Mouse (Mus musculus): ENCODE measurements around the gene Adgrl2. TPM values are rescaled to one million over a fixed set of nuclear protein-coding genes. Genes with fewer than 3 reads are reported as not detected.

Adgrl2 gene
- 27.4 and 27.7 TPM in 2 replicates for polyA plus RNA-seq (2014; fragmentation: Nextera tagmentation; extraction: Ambion mirVana)

DNA sequence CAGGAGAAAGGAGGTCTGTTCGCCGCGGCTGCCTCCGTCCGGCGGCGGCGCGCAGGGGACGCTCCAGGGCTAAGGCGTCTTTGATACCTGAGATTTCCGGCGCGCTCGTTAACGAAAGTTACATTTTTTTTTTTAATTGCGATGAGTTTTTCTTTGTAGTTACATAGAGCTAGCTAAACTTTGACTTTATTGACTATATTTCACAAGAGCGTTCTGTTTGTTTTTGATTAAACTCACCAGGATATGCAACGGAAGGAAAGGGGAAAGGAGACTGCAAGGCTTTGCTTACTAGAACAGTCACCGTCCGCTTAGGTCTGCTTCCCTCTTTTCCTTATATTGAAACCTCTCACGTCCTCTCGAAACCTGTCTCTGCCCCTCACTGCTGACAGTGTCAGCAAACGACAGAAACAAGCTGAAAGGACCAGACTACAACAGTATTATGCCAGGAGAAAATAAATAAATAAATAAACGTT lies at the start of gene Adgrl2:
Adgrl2 (minus strand) TSS at position 25 of the 473 bp plus-strand sequence.
- H3K36me3 ChIP-seq (ENCODE audit: control insufficient read depth, insufficient read depth, low read length), result no peaks in the 10 kb centered on the region
- under 1% methylated on average over 25 of the region's 25 CpGs for WGBS
- peak within 1 kb of the TSS; percentile 95 for H3K4me2 ChIP-seq
- H3K9ac ChIP-seq (ENCODE audit: low read depth, low read length), result peak within 1 kb of the TSS; percentile 79
- peak within 1 kb of the TSS; percentile 80 for H3K4me3 ChIP-seq (ENCODE audit: low read depth, low read length)
- no peak; the same call in 1 of the 2 replicates for ATAC-seq (replicated peaks; ENCODE audit: low FRiP score)
- no peaks in the 10 kb centered on the region; the same call in 1 of the 2 replicates for H3K27me3 ChIP-seq (replicated peaks; ENCODE audit: control insufficient read depth, insufficient read depth, low read length)
- H3K4me1 ChIP-seq (replicated peaks; ENCODE audit: control insufficient read depth, insufficient read depth, low read length), result peaks cover 11% of the 10 kb centered on the region; the same call in 1 of the 2 replicates
- peak within 1 kb of the TSS; percentile 93 for H3K27ac ChIP-seq (ENCODE audit: low read depth, low read length)
- DNase-seq (ENCODE audit: low spot score), result no peak
- H3K9me3 ChIP-seq (ENCODE audit: control insufficient read depth, low read length), result no peaks in the 10 kb centered on the region

DNA sequence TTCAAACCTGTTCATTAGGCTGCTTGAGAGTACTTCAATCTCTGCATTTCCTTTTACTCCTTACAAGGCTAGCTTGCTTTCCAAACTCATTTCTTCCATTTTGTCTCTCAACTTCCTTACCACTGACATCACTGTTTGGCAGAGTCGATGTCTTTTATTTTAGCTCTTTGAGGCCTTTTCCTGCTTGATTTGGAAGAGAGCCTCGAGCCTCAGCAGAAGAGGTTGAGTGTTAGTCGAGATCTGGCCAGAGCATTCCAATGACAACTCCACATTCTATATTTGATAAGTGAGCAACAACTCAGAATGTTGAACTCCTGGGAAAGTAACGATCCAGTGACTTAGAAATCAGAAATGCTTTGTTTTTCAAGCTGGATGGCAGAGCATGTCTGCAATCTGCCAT lies 48.4 kb upstream of the Adgrl2 start:
- H3K9ac ChIP-seq (ENCODE audit: low read depth, low read length), result no peak overlapping the region
- H3K4me2 ChIP-seq, result no peak overlapping the region
- 58% methylated on average over 4 of the region's 4 CpGs for WGBS
- no peak for ATAC-seq (replicated peaks; ENCODE audit: low FRiP score)
- H3K36me3 ChIP-seq (ENCODE audit: control insufficient read depth, insufficient read depth, low read length), result no peaks in the 10 kb centered on the region
- H3K27me3 ChIP-seq (replicated peaks; ENCODE audit: control insufficient read depth, insufficient read depth, low read length), result no peaks in the 10 kb centered on the region
- H3K4me1 ChIP-seq (replicated peaks; ENCODE audit: control insufficient read depth, insufficient read depth, low read length), result no peaks in the 10 kb centered on the region
- H3K9me3 ChIP-seq (ENCODE audit: control insufficient read depth, low read length), result no peaks in the 10 kb centered on the region
- no peak overlapping the region for H3K27ac ChIP-seq (ENCODE audit: low read depth, low read length)
- DNase-seq (ENCODE audit: low spot score), result no peak
- H3K4me3 ChIP-seq (ENCODE audit: low read depth, low read length), result no peak overlapping the region

DNA sequence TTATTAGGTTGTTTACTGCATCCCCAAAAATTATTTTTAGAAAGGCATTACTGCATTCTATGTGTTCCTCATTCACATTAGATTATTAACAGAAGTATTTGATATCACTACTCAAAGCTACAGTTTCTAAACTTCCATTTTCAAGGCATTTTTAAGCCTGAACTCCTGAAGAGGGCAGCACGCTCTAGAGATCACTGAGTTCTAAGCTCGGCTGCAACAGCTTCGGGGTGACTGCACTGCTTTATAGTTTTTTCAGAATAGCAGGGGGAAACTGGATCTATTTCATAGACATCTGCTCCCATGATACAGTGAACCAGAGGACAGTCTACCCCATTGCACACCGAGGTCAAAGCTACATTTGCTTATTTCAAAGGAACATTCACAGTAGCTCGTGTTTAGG lies 29.6 kb upstream of the Adgrl2 start:
- Histone ChIP-seq H3K36me3 (ENCODE audit: control insufficient read depth, insufficient read depth, low read length) (no peaks in the 10 kb centered on the region), H3K4me2 (no peak overlapping the region), H3K4me3 (ENCODE audit: low read depth, low read length) (no peak overlapping the region), H3K9ac (ENCODE audit: low read depth, low read length) (no peak overlapping the region), H3K27ac (ENCODE audit: low read depth, low read length) (no peak overlapping the region), H3K27me3 (replicated peaks; ENCODE audit: control insufficient read depth, insufficient read depth, low read length) (no peaks in the 10 kb centered on the region), H3K4me1 (replicated peaks; ENCODE audit: control insufficient read depth, insufficient read depth, low read length) (no peaks in the 10 kb centered on the region), H3K9me3 (ENCODE audit: control insufficient read depth, low read length) (no peaks in the 10 kb centered on the region)
- ATAC-seq (replicated peaks; ENCODE audit: low FRiP score) (no peak), DNase-seq (ENCODE audit: low spot score) (no peak)
- 68% methylated on average over 5 of the region's 5 CpGs for WGBS

DNA sequence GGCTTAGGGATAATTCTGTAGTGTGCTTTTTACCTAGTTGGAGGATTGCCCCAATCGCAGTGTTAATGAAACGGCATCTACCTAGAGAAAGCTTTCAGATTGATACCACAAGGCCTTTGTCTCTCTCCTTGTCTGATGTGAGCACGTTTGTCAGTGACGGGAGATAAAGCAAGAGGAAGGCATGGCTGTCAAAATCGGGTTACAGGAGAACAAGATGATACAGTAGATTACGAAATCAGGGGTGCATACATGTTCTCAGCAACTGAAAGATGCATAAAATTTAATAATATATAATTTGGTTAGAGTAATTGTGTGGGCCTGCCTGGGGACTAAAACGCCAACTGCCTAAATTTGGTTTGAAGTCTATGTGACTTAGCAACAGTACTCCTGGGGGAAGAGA lies 19.0 kb upstream of the Adgrl2 start:
- Histone ChIP-seq H3K4me3 (ENCODE audit: low read depth, low read length) (no peak overlapping the region), H3K27me3 (replicated peaks; ENCODE audit: control insufficient read depth, insufficient read depth, low read length) (no peaks in the 10 kb centered on the region), H3K27ac (ENCODE audit: low read depth, low read length) (no peak overlapping the region), H3K9me3 (ENCODE audit: control insufficient read depth, low read length) (no peaks in the 10 kb centered on the region), H3K36me3 (ENCODE audit: control insufficient read depth, insufficient read depth, low read length) (no peaks in the 10 kb centered on the region), H3K4me1 (replicated peaks; ENCODE audit: control insufficient read depth, insufficient read depth, low read length) (no peaks in the 10 kb centered on the region), H3K9ac (ENCODE audit: low read depth, low read length) (no peak overlapping the region), H3K4me2 (no peak overlapping the region)
- no peak for DNase-seq (ENCODE audit: low spot score)
- WGBS, result 62% methylated on average over 7 of the region's 7 CpGs
- ATAC-seq (replicated peaks; ENCODE audit: low FRiP score), result no peak

DNA sequence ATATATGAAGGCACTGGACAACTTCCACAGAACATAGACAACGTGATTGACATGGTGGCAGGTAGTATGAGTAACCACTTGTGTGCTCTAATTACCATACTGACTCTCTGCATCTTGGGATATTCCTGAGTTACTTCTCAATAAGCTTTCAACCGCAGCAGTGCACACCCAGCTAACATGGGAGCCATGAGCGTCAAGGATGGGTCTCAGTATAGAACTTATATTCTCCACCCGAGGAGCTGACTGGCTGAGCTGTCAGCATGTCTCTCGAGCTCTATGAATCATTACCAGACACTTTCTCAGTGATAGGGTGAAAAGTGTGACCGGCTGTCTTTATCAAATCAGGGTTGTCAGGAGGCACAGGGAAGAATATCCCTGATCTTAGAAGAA lies 18.3 kb upstream of the Adgrl2 start:
- no peak for ATAC-seq (replicated peaks; ENCODE audit: low FRiP score)

DNA sequence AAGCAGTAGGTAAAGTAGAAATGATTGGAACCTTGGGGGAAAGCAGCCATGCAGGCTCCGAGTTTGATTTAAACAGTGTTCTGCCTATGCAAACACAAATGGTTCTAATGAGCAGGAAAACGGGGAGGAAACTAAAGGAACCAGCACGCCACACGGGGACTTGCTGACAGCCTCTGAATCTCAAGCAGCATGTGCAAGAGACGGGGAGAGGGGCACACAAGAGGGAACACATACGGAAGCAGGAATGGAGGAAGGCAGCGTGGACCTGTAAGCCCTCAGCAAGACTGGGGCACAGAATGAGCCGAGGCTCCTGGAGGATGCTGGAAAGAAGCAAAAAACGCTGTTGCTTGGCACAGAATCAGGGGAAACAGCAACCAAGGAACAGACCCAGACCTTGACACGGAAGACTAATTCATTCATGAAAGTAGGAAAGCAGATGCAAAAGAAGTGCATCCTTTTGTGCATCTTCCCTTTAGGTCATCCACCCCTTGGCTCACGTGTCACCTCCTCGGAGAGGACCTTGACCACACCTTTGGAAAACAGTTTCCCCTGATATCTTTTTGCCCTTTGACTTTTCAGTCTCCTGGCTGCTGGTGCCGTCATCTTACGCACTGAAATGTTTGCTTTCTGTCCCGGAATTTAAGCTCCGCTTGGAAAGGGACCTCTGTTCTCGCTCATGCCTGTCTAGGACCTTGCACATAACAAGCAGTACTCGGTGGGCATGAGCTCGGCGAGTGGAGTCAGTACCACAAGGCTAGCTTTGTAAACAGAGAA lies 17.7 kb upstream of the Adgrl2 start:
- DNase-seq (ENCODE audit: low spot score) (no peak), ATAC-seq (replicated peaks; ENCODE audit: low FRiP score) (no peak)
- 64% methylated on average over 20 of the region's 20 CpGs for WGBS
- Histone ChIP-seq H3K4me2 (no peak overlapping the region), H3K4me3 (ENCODE audit: low read depth, low read length) (no peak overlapping the region), H3K9ac (ENCODE audit: low read depth, low read length) (no peak overlapping the region), H3K27me3 (replicated peaks; ENCODE audit: control insufficient read depth, insufficient read depth, low read length) (no peaks in the 10 kb centered on the region), H3K9me3 (ENCODE audit: control insufficient read depth, low read length) (no peaks in the 10 kb centered on the region), H3K36me3 (ENCODE audit: control insufficient read depth, insufficient read depth, low read length) (no peaks in the 10 kb centered on the region), H3K27ac (ENCODE audit: low read depth, low read length) (no peak overlapping the region), H3K4me1 (replicated peaks; ENCODE audit: control insufficient read depth, insufficient read depth, low read length) (no peaks in the 10 kb centered on the region)

More for the DNA sequence above, 18.3 kb upstream of the Adgrl2 start:
- Histone ChIP-seq H3K4me2 (no peak overlapping the region), H3K36me3 (ENCODE audit: control insufficient read depth, insufficient read depth, low read length) (no peaks in the 10 kb centered on the region), H3K9ac (ENCODE audit: low read depth, low read length) (no peak overlapping the region), H3K9me3 (ENCODE audit: control insufficient read depth, low read length) (no peaks in the 10 kb centered on the region), H3K27me3 (replicated peaks; ENCODE audit: control insufficient read depth, insufficient read depth, low read length) (no peaks in the 10 kb centered on the region), H3K4me3 (ENCODE audit: low read depth, low read length) (no peak overlapping the region), H3K4me1 (replicated peaks; ENCODE audit: control insufficient read depth, insufficient read depth, low read length) (no peaks in the 10 kb centered on the region), H3K27ac (ENCODE audit: low read depth, low read length) (no peak overlapping the region)
- WGBS, result 50% methylated on average over 6 of the region's 6 CpGs
- no peak for DNase-seq (ENCODE audit: low spot score)

DNA sequence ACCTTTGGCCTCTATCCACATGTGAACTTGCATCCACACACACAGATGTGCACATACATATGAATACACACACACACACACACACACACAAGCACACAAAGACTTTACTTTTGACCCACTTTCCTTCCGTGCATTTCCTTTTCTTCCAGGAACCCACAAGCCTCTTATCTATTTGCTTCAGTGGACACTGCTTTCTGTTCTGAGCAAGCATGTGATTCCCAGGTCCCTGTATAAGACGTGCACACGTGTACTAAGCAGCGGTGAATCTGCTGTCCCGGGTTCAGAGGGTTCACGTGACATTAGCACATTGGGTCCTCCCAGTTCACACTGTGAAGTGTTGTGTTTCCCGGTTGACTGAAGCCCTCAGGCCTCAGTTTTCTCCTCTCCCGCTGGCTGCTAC lies 11.0 kb upstream of the Adgrl2 start:
- no peaks in the 10 kb centered on the region for H3K9me3 ChIP-seq (ENCODE audit: control insufficient read depth, low read length)
- no peak overlapping the region for H3K4me2 ChIP-seq
- no peak for DNase-seq (ENCODE audit: low spot score)
- no peak overlapping the region for H3K27ac ChIP-seq (ENCODE audit: low read depth, low read length)
- WGBS, result 27% methylated on average over 8 of the region's 8 CpGs
- no peaks in the 10 kb centered on the region for H3K36me3 ChIP-seq (ENCODE audit: control insufficient read depth, insufficient read depth, low read length)
- no peak overlapping the region for H3K9ac ChIP-seq (ENCODE audit: low read depth, low read length)
- H3K4me1 ChIP-seq (replicated peaks; ENCODE audit: control insufficient read depth, insufficient read depth, low read length), result no peaks in the 10 kb centered on the region
- no peak for ATAC-seq (replicated peaks; ENCODE audit: low FRiP score)
- H3K27me3 ChIP-seq (replicated peaks; ENCODE audit: control insufficient read depth, insufficient read depth, low read length), result no peaks in the 10 kb centered on the region
- H3K4me3 ChIP-seq (ENCODE audit: low read depth, low read length), result no peak overlapping the region

DNA sequence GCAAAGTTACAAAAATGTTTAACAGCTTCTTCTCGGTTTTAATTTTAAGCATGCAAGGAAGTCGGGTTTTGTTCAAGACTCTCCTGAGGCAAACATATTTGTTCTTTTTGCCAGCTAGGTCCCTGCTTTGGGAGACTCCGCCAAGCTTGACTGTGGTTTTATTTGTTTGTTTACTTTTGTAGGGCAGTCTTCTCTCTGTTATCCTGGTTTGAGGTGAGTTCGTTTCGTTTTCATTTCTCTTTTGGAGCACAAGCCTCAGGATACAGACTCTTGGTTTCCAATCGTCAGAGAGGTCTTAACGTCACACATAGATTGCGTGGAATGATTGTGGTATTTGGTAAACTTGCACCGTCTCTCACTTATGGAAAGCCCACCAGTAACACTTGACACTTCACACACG lies 8.3 kb upstream of the Adgrl2 start:
- Histone ChIP-seq H3K4me1 (replicated peaks; ENCODE audit: control insufficient read depth, insufficient read depth, low read length) (no peaks in the 10 kb centered on the region), H3K27ac (ENCODE audit: low read depth, low read length) (no peak overlapping the region), H3K27me3 (replicated peaks; ENCODE audit: control insufficient read depth, insufficient read depth, low read length) (no peaks in the 10 kb centered on the region), H3K36me3 (ENCODE audit: control insufficient read depth, insufficient read depth, low read length) (no peaks in the 10 kb centered on the region), H3K4me3 (ENCODE audit: low read depth, low read length) (no peak overlapping the region), H3K4me2 (no peak overlapping the region), H3K9ac (ENCODE audit: low read depth, low read length) (no peak overlapping the region), H3K9me3 (ENCODE audit: control insufficient read depth, low read length) (no peaks in the 10 kb centered on the region)
- DNase-seq (ENCODE audit: low spot score), result no peak
- ATAC-seq (replicated peaks; ENCODE audit: low FRiP score), result no peak
- 72% methylated on average over 10 of the region's 10 CpGs for WGBS

DNA sequence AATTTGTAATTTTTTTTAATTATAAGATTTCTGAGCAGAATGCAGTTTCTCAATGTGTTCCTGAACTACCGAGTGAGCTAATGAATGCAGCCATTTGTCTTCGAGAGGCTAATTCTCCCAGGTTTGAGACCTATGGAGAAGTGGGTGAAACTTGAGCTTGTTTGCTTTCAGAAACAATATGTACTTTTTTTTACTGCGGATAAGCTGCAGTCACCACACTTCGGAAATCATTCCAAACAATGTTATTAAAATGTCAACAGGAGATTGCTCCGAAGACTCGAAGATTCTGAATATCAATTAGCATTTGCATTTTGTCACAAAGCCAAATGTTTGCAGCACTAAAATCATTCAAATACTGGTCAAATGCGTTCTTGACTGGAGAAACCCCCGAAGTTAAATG lies 701 bp upstream of the Adgrl2 start:
- Histone ChIP-seq H3K4me1 (replicated peaks; ENCODE audit: control insufficient read depth, insufficient read depth, low read length) (peaks cover 8% of the 10 kb centered on the region; the same call in 1 of the 2 replicates), H3K4me3 (ENCODE audit: low read depth, low read length) (peak overlapping the region; percentile 80; the same call in 1 of the 2 replicates), H3K4me2 (peak overlapping the region; percentile 95), H3K9ac (ENCODE audit: low read depth, low read length) (no peak overlapping the region), H3K9me3 (ENCODE audit: control insufficient read depth, low read length) (no peaks in the 10 kb centered on the region), H3K27me3 (replicated peaks; ENCODE audit: control insufficient read depth, insufficient read depth, low read length) (no peaks in the 10 kb centered on the region; the same call in 1 of the 2 replicates), H3K36me3 (ENCODE audit: control insufficient read depth, insufficient read depth, low read length) (no peaks in the 10 kb centered on the region), H3K27ac (ENCODE audit: low read depth, low read length) (no peak overlapping the region)
- 14% methylated on average over 8 of the region's 8 CpGs for WGBS
- DNase-seq (ENCODE audit: low spot score) (no peak), ATAC-seq (replicated peaks; ENCODE audit: low FRiP score) (no peak)

Data from liver, embryonic 11.5 days (tissue).